Mouse (Mus musculus) cerebellum, adult 2 months (tissue): ENCODE data around the gene Cspg4. TPM values are rescaled to one million over a fixed set of nuclear protein-coding genes. Genes with fewer than 3 reads are reported as not detected.

ENCODE experiments used
- DNase-seq, 2 experiments: peaks; one replicate each; pipeline ENCODE4 v3.0.0; 2021
- H3K27ac ChIP-seq: fragments of 200-500 bp; 2 replicates; pipeline ENCODE4 v1.5.1; 2012; ENCODE audit warnings: low read length, control low read depth, inconsistent platforms; ENCODE audit not compliant: insufficient read depth
- H3K27me3 ChIP-seq: fragments of 200-500 bp; 2 replicates; pipeline ENCODE4 v1.6.1; 2012; ENCODE audit warnings: inconsistent platforms, mild to moderate bottlenecking, low read length, moderate library complexity; ENCODE audit not compliant: control insufficient read depth, insufficient read depth
- H3K4me1 ChIP-seq: fragments of 200-500 bp; 2 replicates; pipeline ENCODE4 v1.6.1; 2011; ENCODE audit warnings: low read length; ENCODE audit not compliant: control insufficient read depth, insufficient read depth
- H3K4me3 ChIP-seq: fragments of 200-500 bp; replicated peaks from 2 replicates; pipeline ENCODE3; 2011; ENCODE audit warnings: mild to moderate bottlenecking, low read depth, low read length, control low read depth; ENCODE audit not compliant: insufficient read depth
- CTCF ChIP-seq: fragments of 200-500 bp; IDR thresholded peaks from 2 replicates; pipeline ENCODE4 v1.5.1; 2011; ENCODE audit warnings: low read depth, mild to moderate bottlenecking, control low read depth, low read length, moderate library complexity, borderline replicate concordance; ENCODE audit not compliant: insufficient read depth
- POLR2A ChIP-seq: fragments of 200-500 bp; IDR thresholded peaks from 2 replicates; pipeline ENCODE4 v1.6.1; 2011; ENCODE audit warnings: low read length, control low read depth, borderline replicate concordance; ENCODE audit not compliant: insufficient read depth
- WGBS: fragments of 180-500 bp; shearing (Covaris S2); methylation state at CpG from one replicate; pipeline ENCODE4 v1.1.7; 2018; 5-methylcytosine and 5-hydroxymethylcytosine counted together
- polyA plus RNA-seq: library from polyadenylated mRNA; depleted of rRNA; stranded (reverse); fragments of >200 nt; gene quantifications from 2 replicates; pipeline ENCODE4 v1.2.3, GENCODE M21; 2012; rRNA removed

Gene Cspg4
- 7.4 and 8.9 TPM in 2 replicates for polyA plus RNA-seq

DNA sequence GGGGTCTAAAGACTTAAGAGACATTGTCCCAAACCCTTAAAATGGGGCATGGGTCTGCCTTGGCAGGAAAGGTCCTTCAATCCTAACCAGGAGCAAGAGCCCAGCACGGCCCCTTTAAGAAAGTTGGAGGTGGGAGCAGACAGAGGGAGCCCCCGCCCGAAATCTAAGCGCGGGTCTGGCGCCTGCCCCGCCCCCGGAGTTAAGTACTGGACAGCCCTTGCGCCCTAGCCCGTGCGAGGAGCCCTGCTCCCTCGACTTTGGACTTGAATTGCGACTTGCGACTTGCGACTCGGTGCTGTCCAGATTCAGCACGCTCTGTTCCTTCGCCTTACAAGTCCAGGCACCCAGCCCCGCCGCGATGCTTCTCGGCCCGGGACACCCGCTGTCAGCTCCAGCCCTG, at the start of gene Cspg4:
Gene Cspg4, plus strand, starts transcription at position 202 of the 400 bp plus-strand sequence.
- no peak within 1 kb of the TSS for H3K4me3 ChIP-seq
- TF ChIP-seq CTCF (no peak), POLR2A (no peak)
- no peaks in the 10 kb centered on the region for H3K27me3 ChIP-seq
- DNase-seq = no peak
- WGBS = 12% methylated on average over 24 of the region's 24 CpGs
- no peaks in the 10 kb centered on the region; the same call in 1 of the 2 replicates for H3K4me1 ChIP-seq
- no peak within 1 kb of the TSS for H3K27ac ChIP-seq

- no peaks in the 10 kb centered on the region for H3K4me1 ChIP-seq
- no peak overlapping the region for H3K27ac ChIP-seq
- TF ChIP-seq POLR2A = no peak
- peak; percentile 55 for TF ChIP-seq CTCF
- WGBS = 4% methylated on average over 3 of the region's 3 CpGs
- H3K4me3 ChIP-seq = no peak overlapping the region
- peak; percentile 49 to 51 for DNase-seq
- H3K27me3 ChIP-seq = no peaks in the 10 kb centered on the region
These were observed 39.9 kb upstream of the Cspg4 start for GRCm38 (mm10) chr9:56824900-56825299.

GRCm38 (mm10) chr9:56825476-56826213, 39.2 kb upstream of the Cspg4 start:
- no peak for TF ChIP-seq POLR2A
- no peak for TF ChIP-seq CTCF
- WGBS = 35% methylated on average over 21 of the region's 21 CpGs
- no peak overlapping the region for H3K27ac ChIP-seq

DNA sequence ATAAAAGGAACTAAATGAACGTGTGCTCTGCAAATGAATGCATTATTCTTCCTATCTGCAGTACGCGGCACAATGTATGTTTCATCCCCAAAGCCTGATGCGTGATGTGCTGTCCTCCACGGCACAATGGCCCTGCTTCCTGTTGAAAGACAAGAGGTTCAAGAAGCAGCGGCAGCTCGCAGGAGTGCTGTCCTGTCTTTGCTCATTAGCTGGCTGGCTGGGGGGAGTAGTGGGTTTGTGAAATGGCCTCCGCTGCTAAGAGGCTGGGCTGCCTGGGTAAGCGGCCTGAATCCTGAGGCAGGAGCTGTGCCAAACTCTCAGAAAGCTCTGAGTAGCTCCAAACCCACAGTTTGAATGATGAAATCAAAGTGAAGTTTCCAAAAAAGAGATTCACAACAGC, 36.7 kb upstream of the Cspg4 start:
- no peak for DNase-seq
- Histone ChIP-seq H3K4me1 (no peaks in the 10 kb centered on the region; the same call in 1 of the 2 replicates), H3K4me3 (no peak overlapping the region), H3K27me3 (no peaks in the 10 kb centered on the region), H3K27ac (no peak overlapping the region)
- no peak for TF ChIP-seq POLR2A
- no peak for TF ChIP-seq CTCF
- WGBS = 68% methylated on average over 9 of the region's 9 CpGs

More at GRCm38 (mm10) chr9:56825476-56826213, 39.2 kb upstream of the Cspg4 start:
- no peaks in the 10 kb centered on the region for H3K4me1 ChIP-seq
- no peaks in the 10 kb centered on the region for H3K27me3 ChIP-seq
- DNase-seq = peak in 1 of 2 experiments; percentile 33
- no peak overlapping the region for H3K4me3 ChIP-seq

DNA sequence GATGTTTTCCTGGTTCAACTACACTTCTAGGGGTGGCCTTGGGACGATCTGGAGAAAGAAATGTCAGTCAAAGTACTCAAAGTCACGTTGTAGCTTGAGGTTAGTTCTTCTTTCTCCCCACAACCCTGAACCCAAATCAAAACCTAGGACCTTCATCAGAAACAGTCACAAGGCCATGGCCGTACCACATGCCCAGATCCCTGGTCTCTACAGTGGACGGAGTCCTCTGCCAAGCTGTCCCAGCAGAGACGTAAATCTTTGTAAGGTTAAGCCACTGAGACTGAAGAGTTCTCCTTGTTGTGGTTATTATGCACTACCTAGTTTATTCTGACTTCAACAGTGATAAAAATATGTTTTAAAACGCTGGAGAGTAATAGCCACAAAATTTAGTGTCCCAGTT, 36.0 kb upstream of the Cspg4 start:
- no peaks in the 10 kb centered on the region for H3K27me3 ChIP-seq
- 93% methylated on average over 6 of the region's 6 CpGs for WGBS
- no peak for DNase-seq
- TF ChIP-seq CTCF (no peak), POLR2A (no peak)
- no peak overlapping the region for H3K4me3 ChIP-seq
- H3K27ac ChIP-seq = no peak overlapping the region
- no peaks in the 10 kb centered on the region; the same call in 1 of the 2 replicates for H3K4me1 ChIP-seq

- H3K4me1 ChIP-seq = no peaks in the 10 kb centered on the region; the same call in 1 of the 2 replicates
- DNase-seq = no peak
- H3K4me3 ChIP-seq = no peak overlapping the region
- no peaks in the 10 kb centered on the region for H3K27me3 ChIP-seq
- 45% methylated on average over 4 of the region's 4 CpGs for WGBS
- TF ChIP-seq POLR2A (no peak), CTCF (no peak)
- no peak overlapping the region for H3K27ac ChIP-seq
These were observed 34.7 kb upstream of the Cspg4 start for GRCm38 (mm10) chr9:56830162-56830561.

DNA sequence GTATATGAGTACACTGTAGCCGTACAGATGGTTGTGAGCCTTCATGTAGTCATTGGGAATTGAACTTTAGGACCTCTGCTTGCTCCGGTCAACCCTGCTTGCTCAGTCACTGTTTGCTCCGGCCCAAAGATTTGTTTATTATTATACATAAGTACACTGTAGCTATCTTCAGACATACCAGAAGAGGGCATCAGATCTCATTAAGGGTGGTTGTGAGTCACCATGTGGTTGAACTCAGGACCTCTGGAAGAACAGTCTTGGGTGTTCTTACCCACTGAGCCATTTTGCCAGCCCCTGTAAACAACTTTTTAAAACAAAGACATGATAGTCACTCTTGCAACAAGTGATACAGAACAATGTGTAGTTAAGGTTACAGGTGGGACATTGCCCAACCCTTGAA, 32.9 kb upstream of the Cspg4 start:
- no peak for TF ChIP-seq POLR2A
- no peak overlapping the region for H3K27ac ChIP-seq
- H3K4me1 ChIP-seq = no peaks in the 10 kb centered on the region; the same call in 1 of the 2 replicates
- no peak overlapping the region for H3K4me3 ChIP-seq
- no peaks in the 10 kb centered on the region for H3K27me3 ChIP-seq
- DNase-seq = no peak
- WGBS = 92% methylated on average over 3 of the region's 3 CpGs

- Histone ChIP-seq H3K4me1 (no peaks in the 10 kb centered on the region; the same call in 1 of the 2 replicates), H3K27me3 (no peaks in the 10 kb centered on the region), H3K27ac (no peak overlapping the region), H3K4me3 (no peak overlapping the region)
- WGBS = 31% methylated on average over 6 of the region's 6 CpGs
- TF ChIP-seq POLR2A (no peak), CTCF (no peak)
- no peak for DNase-seq
These were observed 31.9 kb upstream of the Cspg4 start for GRCm38 (mm10) chr9:56832900-56833299.
